Mouse (Mus musculus) kidney, embryonic 15.5 days (tissue): ENCODE data around the gene Etnk2. TPM values are rescaled to one million over a fixed set of nuclear protein-coding genes. Genes with fewer than 3 reads are reported as not detected.

Experiments used
- ATAC-seq: fragments of 200-750 bp; cut with Nextera tagmentation; replicated peaks from 2 replicates; pipeline ENCODE4 v1.8.0; 2017; ENCODE audit warnings: moderate TSS enrichment; ENCODE audit not compliant: low FRiP score
- H3K27ac ChIP-seq: fragments of 300-500 bp; sonication (generic); 2 replicates; pipeline ENCODE4 v1.5.1; 2015; ENCODE audit warnings: mild to moderate bottlenecking, inconsistent platforms
- H3K27me3 ChIP-seq: fragments of 300-500 bp; sonication (generic); 2 replicates; pipeline ENCODE4 v1.6.1; 2015; ENCODE audit warnings: inconsistent platforms
- H3K36me3 ChIP-seq: fragments of 300-500 bp; sonication (generic); 2 replicates; pipeline ENCODE4 v1.6.1; 2015; ENCODE audit warnings: inconsistent platforms
- H3K4me1 ChIP-seq: fragments of 300-500 bp; sonication (generic); 2 replicates; pipeline ENCODE4 v1.6.1; 2015; ENCODE audit warnings: inconsistent platforms
- H3K4me2 ChIP-seq: fragments of 300-500 bp; sonication (generic); 2 replicates; pipeline ENCODE4 v1.6.1; 2015; ENCODE audit warnings: moderate library complexity, mild to moderate bottlenecking, inconsistent platforms
- H3K4me3 ChIP-seq: fragments of 300-500 bp; sonication (generic); replicated peaks from 2 replicates; pipeline ENCODE4 v1.5.1; 2015; ENCODE audit warnings: mild to moderate bottlenecking, inconsistent platforms
- H3K9ac ChIP-seq: fragments of 300-500 bp; sonication (generic); 2 replicates; pipeline ENCODE4 v1.6.1; 2015; ENCODE audit warnings: mild to moderate bottlenecking, inconsistent platforms
- H3K9me3 ChIP-seq: fragments of 300-500 bp; sonication (generic); replicated peaks from 2 replicates; pipeline ENCODE4 v1.6.1; 2016; ENCODE audit warnings: inconsistent platforms
- WGBS: fragments of 180-500 bp; shearing (Covaris S2); methylation state at CpG from one replicate; pipeline ENCODE4 v1.1.7; 2015; ENCODE audit warnings: mixed read lengths; 5-methylcytosine and 5-hydroxymethylcytosine counted together
- polyA plus RNA-seq: library from polyadenylated mRNA; unstranded; fragments of >200 nt; fragmentation: Nextera tagmentation; extraction: Ambion mirVana; gene quantifications from 2 replicates; pipeline ENCODE4 v1.2.1, GENCODE M21; 2015

The Etnk2 gene
- polyA plus RNA-seq, 1 experiment from 2014 or later, result 4.0 TPM

- peaks cover 28% of the 10 kb centered on the region for H3K27me3 ChIP-seq
- H3K4me1 ChIP-seq, result peaks cover 15% of the 10 kb centered on the region; the same call in 1 of the 2 replicates
- ATAC-seq, result peak; percentile 30; the same call in 1 of the 2 replicates
- no peak overlapping the region for H3K4me2 ChIP-seq
- no peaks in the 10 kb centered on the region for H3K36me3 ChIP-seq
- 46% methylated on average over 15 of the region's 15 CpGs for WGBS
- H3K9ac ChIP-seq, result no peak overlapping the region
- no peaks in the 10 kb centered on the region for H3K9me3 ChIP-seq
- H3K27ac ChIP-seq, result no peak overlapping the region
- H3K4me3 ChIP-seq, result no peak overlapping the region
These were observed 7.5 kb upstream of the Etnk2 start for GRCm38 (mm10) chr1:133355912-133356311.

DNA sequence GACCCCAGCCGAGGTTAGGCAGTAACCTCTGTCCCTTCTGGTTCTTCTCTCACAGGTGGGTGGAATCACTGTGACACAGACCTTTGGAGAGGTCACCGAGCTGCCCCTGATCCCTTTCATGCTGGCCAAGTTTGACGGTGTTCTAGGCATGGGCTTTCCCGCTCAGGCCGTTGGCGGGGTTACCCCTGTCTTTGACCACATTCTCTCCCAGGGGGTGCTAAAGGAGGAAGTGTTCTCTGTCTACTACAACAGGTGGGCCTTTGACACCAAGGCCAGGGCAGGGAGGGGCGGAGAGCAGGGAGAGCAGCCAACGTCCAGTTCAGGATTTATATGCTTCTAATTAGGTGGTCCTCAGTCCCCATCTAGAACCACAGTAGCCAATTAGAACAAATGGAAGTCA, 7.0 kb upstream of the Etnk2 start:
- H3K4me2 ChIP-seq, result no peak overlapping the region
- ATAC-seq, result no peak
- no peak overlapping the region for H3K27ac ChIP-seq
- no peak overlapping the region for H3K4me3 ChIP-seq
- peaks cover 15% of the 10 kb centered on the region; the same call in 1 of the 2 replicates for H3K4me1 ChIP-seq
- no peaks in the 10 kb centered on the region for H3K36me3 ChIP-seq
- peaks cover 28% of the 10 kb centered on the region for H3K27me3 ChIP-seq
- no peaks in the 10 kb centered on the region for H3K9me3 ChIP-seq
- H3K9ac ChIP-seq, result no peak overlapping the region
- 38% methylated on average over 8 of the region's 8 CpGs for WGBS

- H3K27me3 ChIP-seq, result peaks cover 39% of the 10 kb centered on the region
- H3K4me1 ChIP-seq, result peaks cover 19% of the 10 kb centered on the region
- no peaks in the 10 kb centered on the region for H3K36me3 ChIP-seq
- H3K4me2 ChIP-seq, result no peak overlapping the region
- no peak for ATAC-seq
- WGBS, result 90% methylated on average over 6 of the region's 6 CpGs
- H3K4me3 ChIP-seq, result no peak overlapping the region
- no peak overlapping the region for H3K27ac ChIP-seq
- no peaks in the 10 kb centered on the region for H3K9me3 ChIP-seq
- no peak overlapping the region for H3K9ac ChIP-seq
These were observed 2.4 kb upstream of the Etnk2 start for GRCm38 (mm10) chr1:133361006-133361405.

- Histone ChIP-seq H3K36me3 (no peaks in the 10 kb centered on the region), H3K27me3 (peaks cover 37% of the 10 kb centered on the region), H3K4me1 (peaks cover 12% of the 10 kb centered on the region), H3K4me2 (no peak overlapping the region), H3K9ac (no peak overlapping the region), H3K27ac (no peak overlapping the region), H3K9me3 (no peaks in the 10 kb centered on the region), H3K4me3 (no peak overlapping the region)
- WGBS, result 94% methylated on average over 5 of the region's 5 CpGs
- ATAC-seq, result no peak
These were observed 1.3 kb upstream of the Etnk2 start for GRCm38 (mm10) chr1:133362103-133362502.

DNA sequence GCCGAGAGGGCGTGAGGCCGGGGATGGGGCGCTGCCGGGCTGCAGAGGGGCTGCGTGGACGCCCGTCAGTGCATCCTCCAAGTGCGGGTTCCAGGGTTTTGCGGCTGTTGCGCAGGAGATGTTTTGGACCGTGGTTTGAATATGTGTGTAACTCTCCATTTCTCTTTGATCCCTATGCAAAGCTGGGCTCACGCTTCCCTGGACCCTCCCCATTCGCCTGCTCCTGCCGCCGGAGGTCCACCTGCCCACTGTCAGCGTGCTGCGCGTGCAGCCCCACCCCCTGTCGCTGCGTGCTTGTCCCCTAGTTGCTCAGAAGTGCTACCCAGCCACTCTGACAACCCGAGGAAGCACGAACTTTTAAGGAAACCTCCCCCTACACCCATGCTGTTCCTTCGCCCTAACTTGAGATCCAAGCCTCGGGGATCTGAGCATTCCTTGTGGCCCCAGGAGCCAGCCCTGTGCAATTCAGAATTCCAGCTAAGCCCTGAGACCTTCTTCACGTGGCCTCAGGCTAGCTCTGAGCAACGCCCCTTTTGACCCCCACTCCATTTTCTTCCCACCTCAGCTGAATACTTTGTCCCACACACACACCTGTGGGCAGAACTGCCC, 754 bp downstream of the Etnk2 start:
- 3% methylated on average over 27 of the region's 27 CpGs for WGBS
- peaks cover 32% of the 10 kb centered on the region for H3K27me3 ChIP-seq
- H3K4me2 ChIP-seq, result peak overlapping the region; percentile 93
- H3K9me3 ChIP-seq, result no peaks in the 10 kb centered on the region
- H3K36me3 ChIP-seq, result no peaks in the 10 kb centered on the region
- H3K4me3 ChIP-seq, result peak overlapping the region; percentile 63
- peaks cover 29% of the 10 kb centered on the region for H3K4me1 ChIP-seq
- 0 out of 2 replicates have a peak, but pooled peaks have one; percentile 1 for ATAC-seq
- peak overlapping the region; percentile 55 for H3K9ac ChIP-seq
- no peak overlapping the region for H3K27ac ChIP-seq

GRCm38 (mm10) chr1:133364890-133365289, 1.5 kb downstream of the Etnk2 start:
- no peaks in the 10 kb centered on the region for H3K36me3 ChIP-seq
- peaks cover 32% of the 10 kb centered on the region for H3K27me3 ChIP-seq
- no peaks in the 10 kb centered on the region for H3K9me3 ChIP-seq
- no peak overlapping the region for H3K4me2 ChIP-seq
- H3K27ac ChIP-seq, result no peak overlapping the region
- 67% methylated on average over 2 of the region's 2 CpGs for WGBS
- H3K4me1 ChIP-seq, result peaks cover 29% of the 10 kb centered on the region
- no peak for ATAC-seq
- no peak overlapping the region for H3K4me3 ChIP-seq
- H3K9ac ChIP-seq, result no peak overlapping the region

GRCm38 (mm10) chr1:133366951-133367605, 3.7 kb downstream of the Etnk2 start:
- Histone ChIP-seq H3K27ac (no peak overlapping the region), H3K4me1 (peaks cover 30% of the 10 kb centered on the region), H3K4me3 (no peak overlapping the region), H3K9ac (no peak overlapping the region), H3K36me3 (no peaks in the 10 kb centered on the region), H3K27me3 (peaks cover 29% of the 10 kb centered on the region), H3K9me3 (no peaks in the 10 kb centered on the region), H3K4me2 (no peak overlapping the region)
- 40% methylated on average over 10 of the region's 10 CpGs for WGBS
- ATAC-seq, result no peak

GRCm38 (mm10) chr1:133367606-133368488, 4.5 kb downstream of the Etnk2 start:
- Histone ChIP-seq H3K27me3 (peaks cover 29% of the 10 kb centered on the region), H3K36me3 (no peaks in the 10 kb centered on the region), H3K9me3 (no peaks in the 10 kb centered on the region), H3K4me2 (peak overlapping the region; percentile 1; the same call in 1 of the 2 replicates), H3K9ac (no peak overlapping the region), H3K27ac (no peak overlapping the region), H3K4me3 (no peak overlapping the region), H3K4me1 (peaks cover 32% of the 10 kb centered on the region)
- no peak for ATAC-seq
- WGBS, result 15% methylated on average over 11 of the region's 11 CpGs

DNA sequence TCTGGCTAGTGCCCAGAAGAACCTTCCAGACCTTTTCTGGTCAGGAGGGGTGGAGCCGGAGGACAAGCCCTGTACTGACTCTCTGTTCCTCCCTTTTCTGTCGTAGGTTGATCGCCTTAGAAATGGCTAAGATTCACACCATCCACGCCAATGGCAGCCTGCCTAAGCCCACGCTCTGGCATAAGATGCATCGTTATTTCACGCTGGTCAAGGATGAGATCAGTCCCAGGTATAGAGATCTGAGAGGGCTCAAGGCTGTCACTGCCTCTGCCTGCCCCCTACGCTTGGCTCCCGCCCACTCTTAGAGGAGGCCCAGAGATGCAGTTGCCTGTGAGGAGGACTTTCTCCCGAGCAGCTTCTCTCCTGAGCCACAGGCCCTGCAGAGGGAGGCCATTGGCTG, 5.3 kb downstream of the Etnk2 start:
- no peak for ATAC-seq
- Histone ChIP-seq H3K4me3 (no peak overlapping the region), H3K4me1 (peaks cover 30% of the 10 kb centered on the region), H3K9ac (no peak overlapping the region), H3K36me3 (no peaks in the 10 kb centered on the region), H3K27ac (no peak overlapping the region), H3K27me3 (peaks cover 29% of the 10 kb centered on the region), H3K9me3 (no peaks in the 10 kb centered on the region), H3K4me2 (no peak overlapping the region)
- WGBS, result 60% methylated on average over 10 of the region's 10 CpGs

- no peak for ATAC-seq
- Histone ChIP-seq H3K9me3 (no peaks in the 10 kb centered on the region), H3K9ac (no peak overlapping the region), H3K27ac (no peak overlapping the region), H3K4me1 (peaks cover 20% of the 10 kb centered on the region), H3K4me3 (no peak overlapping the region), H3K4me2 (no peak overlapping the region), H3K27me3 (peaks cover 12% of the 10 kb centered on the region), H3K36me3 (no peaks in the 10 kb centered on the region)
- WGBS, result 67% methylated on average over 4 of the region's 4 CpGs
These were observed 7.0 kb downstream of the Etnk2 start for GRCm38 (mm10) chr1:133370352-133370751.

DNA sequence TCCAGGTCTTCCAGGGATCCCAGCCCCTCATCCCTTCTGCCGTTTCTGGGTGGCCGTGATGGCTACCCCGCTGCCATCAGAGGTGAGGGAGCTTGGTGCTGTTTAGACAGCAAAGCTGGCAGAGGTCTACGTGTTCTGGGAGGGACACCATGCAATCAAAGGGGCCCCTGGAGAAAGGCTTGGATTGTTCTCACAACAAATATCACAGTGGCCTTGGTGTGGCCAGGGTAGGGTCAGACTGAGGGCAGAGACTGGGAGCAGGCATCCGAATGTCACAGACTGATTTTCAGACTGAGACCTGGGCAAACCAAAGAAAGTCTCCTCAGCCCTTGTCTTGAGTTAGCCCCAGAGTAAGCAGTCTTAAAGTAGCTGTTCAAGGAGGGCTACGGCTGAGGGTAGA, 8.1 kb downstream of the Etnk2 start:
- peaks cover 20% of the 10 kb centered on the region for H3K4me1 ChIP-seq
- H3K9me3 ChIP-seq, result no peaks in the 10 kb centered on the region
- H3K27me3 ChIP-seq, result peaks cover 3% of the 10 kb centered on the region; the same call in 1 of the 2 replicates
- H3K9ac ChIP-seq, result no peak overlapping the region
- H3K4me3 ChIP-seq, result no peak overlapping the region
- ATAC-seq, result no peak
- no peaks in the 10 kb centered on the region for H3K36me3 ChIP-seq
- 79% methylated on average over 6 of the region's 6 CpGs for WGBS
- H3K27ac ChIP-seq, result no peak overlapping the region
- H3K4me2 ChIP-seq, result no peak overlapping the region

DNA sequence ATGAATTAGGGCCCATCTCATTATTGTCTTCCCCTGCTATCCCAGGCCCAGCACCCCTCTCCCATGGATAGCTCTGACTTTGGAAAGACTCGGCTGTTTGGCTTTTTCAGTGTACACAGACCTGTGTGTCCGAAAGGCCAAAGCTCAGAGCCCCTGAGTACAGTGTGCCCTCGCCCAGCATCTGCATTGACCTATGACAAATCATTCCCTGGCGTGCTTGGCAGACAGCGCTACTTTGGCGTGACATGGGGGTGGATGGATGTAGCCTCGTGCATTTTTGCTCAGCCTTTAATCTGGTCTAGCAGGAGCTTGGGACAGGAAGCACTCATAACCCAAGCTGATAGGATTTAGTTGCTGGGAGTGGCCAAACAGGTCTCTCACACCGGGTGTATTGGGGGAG, 8.7 kb downstream of the Etnk2 start:
- Histone ChIP-seq H3K4me1 (peaks cover 20% of the 10 kb centered on the region), H3K27me3 (no peaks in the 10 kb centered on the region), H3K4me3 (no peak overlapping the region), H3K4me2 (no peak overlapping the region), H3K36me3 (no peaks in the 10 kb centered on the region), H3K27ac (no peak overlapping the region), H3K9ac (no peak overlapping the region), H3K9me3 (no peaks in the 10 kb centered on the region)
- 49% methylated on average over 8 of the region's 8 CpGs for WGBS
- ATAC-seq, result no peak
